Mouse (Mus musculus) limb, embryonic 15.5 days (tissue): ENCODE measurements at regions not wholly inside any gene's neighbourhood (a gene's known extent, or its start where the extent isn't known, plus 50 kb on each side); places are given as distances from the start of the nearest gene placed in this dataset.

Experiments used
- ATAC-seq: fragments of 200-750 bp; cut with Nextera tagmentation; 2 replicates; pipeline ENCODE4 v1.8.0; 2017; ENCODE audit warnings: low read depth, moderate TSS enrichment; ENCODE audit not compliant: insufficient number of reproducible peaks, low FRiP score, low TSS enrichment
- H3K27ac ChIP-seq: fragments of 300-500 bp; sonication (generic); 2 replicates; pipeline ENCODE4 v1.5.1; 2015; ENCODE audit warnings: moderate library complexity, mild to moderate bottlenecking, inconsistent platforms
- H3K27me3 ChIP-seq: fragments of 300-500 bp; sonication (generic); 2 replicates; pipeline ENCODE4 v1.6.1; 2015; ENCODE audit warnings: inconsistent platforms
- H3K36me3 ChIP-seq: fragments of 300-500 bp; sonication (generic); 2 replicates; pipeline ENCODE4 v1.6.1; 2015; ENCODE audit warnings: inconsistent platforms
- H3K4me1 ChIP-seq: fragments of 300-500 bp; sonication (generic); 2 replicates; pipeline ENCODE4 v1.6.1; 2015; ENCODE audit warnings: inconsistent platforms
- H3K4me2 ChIP-seq: fragments of 300-500 bp; sonication (generic); 2 replicates; pipeline ENCODE4 v1.6.1; 2015; ENCODE audit warnings: mild to moderate bottlenecking, inconsistent platforms
- H3K4me3 ChIP-seq: fragments of 300-500 bp; sonication (generic); 2 replicates; pipeline ENCODE4 v1.5.1; 2015; ENCODE audit warnings: mild to moderate bottlenecking, inconsistent platforms
- H3K9ac ChIP-seq: fragments of 300-500 bp; sonication (generic); 2 replicates; pipeline ENCODE4 v1.6.1; 2015; ENCODE audit warnings: inconsistent platforms
- H3K9me3 ChIP-seq: fragments of 300-500 bp; sonication (generic); 2 replicates; pipeline ENCODE4 v1.6.1; 2016; ENCODE audit warnings: inconsistent platforms
- WGBS: fragments of 180-500 bp; shearing (Covaris S2); methylation state at CpG from one replicate; pipeline ENCODE4 v1.1.7; 2015; 5-methylcytosine and 5-hydroxymethylcytosine counted together

DNA sequence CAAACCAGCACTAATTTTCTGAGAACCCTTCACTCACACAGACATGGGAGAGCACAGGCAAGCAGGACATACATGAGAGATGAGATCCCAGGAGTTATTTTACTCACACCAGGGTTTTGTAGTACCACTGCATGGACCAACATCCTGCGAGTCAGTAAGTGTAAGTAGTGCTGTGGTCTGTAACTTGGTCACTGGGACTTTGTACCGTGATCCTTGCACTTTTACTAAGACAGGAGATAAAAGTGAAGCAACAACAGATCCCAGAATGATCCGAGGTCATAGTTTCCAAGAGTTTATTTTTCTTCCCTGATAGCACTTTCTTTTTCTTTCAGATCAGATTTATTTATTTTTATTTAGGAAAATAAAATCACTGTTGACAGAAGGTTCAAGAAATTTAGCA is 54.1 kb upstream of the Mtap start:
- Histone ChIP-seq H3K4me1 (no peaks in the 10 kb centered on the region), H3K36me3 (no peaks in the 10 kb centered on the region), H3K27ac (no peak overlapping the region), H3K4me2 (no peak overlapping the region), H3K27me3 (no peaks in the 10 kb centered on the region), H3K9ac (no peak overlapping the region), H3K9me3 (no peaks in the 10 kb centered on the region), H3K4me3 (no peak overlapping the region)
- 68% methylated on average over 3 of the region's 3 CpGs for WGBS
- ATAC-seq = no peak

- H3K27ac ChIP-seq = no peak overlapping the region
- no peaks in the 10 kb centered on the region for H3K9me3 ChIP-seq
- H3K4me1 ChIP-seq = 0 out of 2 replicates have a peak, but pooled peaks cover 7% of the 10 kb centered on the region
- no peaks in the 10 kb centered on the region for H3K27me3 ChIP-seq
- no peak for ATAC-seq
- no peak overlapping the region for H3K9ac ChIP-seq
- WGBS = 50% methylated on average over 9 of the region's 9 CpGs
- H3K4me2 ChIP-seq = no peak overlapping the region
- H3K4me3 ChIP-seq = no peak overlapping the region
- no peaks in the 10 kb centered on the region for H3K36me3 ChIP-seq
Observed at GRCm38 (mm10) chr4:89078485-89078884, 58.4 kb upstream of the Mtap start.

GRCm38 (mm10) chr4:89074705-89075104 is 62.2 kb upstream of the Mtap start:
- no peak overlapping the region for H3K27ac ChIP-seq
- H3K4me3 ChIP-seq = no peak overlapping the region
- H3K9ac ChIP-seq = no peak overlapping the region
- ATAC-seq = no peak
- no peak overlapping the region for H3K4me2 ChIP-seq
- H3K36me3 ChIP-seq = no peaks in the 10 kb centered on the region
- WGBS = 55% methylated on average over 4 of the region's 4 CpGs
- no peaks in the 10 kb centered on the region for H3K27me3 ChIP-seq
- 0 out of 2 replicates have a peak, but pooled peaks cover 7% of the 10 kb centered on the region for H3K4me1 ChIP-seq
- no peaks in the 10 kb centered on the region for H3K9me3 ChIP-seq

DNA sequence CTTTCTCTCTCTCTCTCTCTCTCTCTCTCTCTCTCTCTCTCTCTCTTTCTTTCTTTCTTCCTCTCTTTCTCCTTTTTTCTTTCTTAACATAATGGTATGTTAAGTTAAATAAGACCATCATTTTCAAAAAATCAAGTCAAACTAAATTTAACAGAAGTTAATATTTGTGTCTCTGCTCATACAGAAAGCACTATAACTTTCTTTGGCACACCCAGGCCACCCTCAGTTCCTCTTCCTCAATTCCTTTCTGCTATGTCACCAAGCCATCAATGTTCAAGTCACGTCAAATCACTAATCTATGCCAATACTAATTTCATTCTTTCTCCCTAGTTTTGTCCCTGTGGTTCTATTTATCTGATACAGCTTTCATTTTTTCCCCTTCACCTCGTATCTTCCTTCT is 66.5 kb upstream of the Mtap start:
- no peak overlapping the region for H3K9ac ChIP-seq
- no peak for ATAC-seq
- 0 out of 2 replicates have a peak, but pooled peaks cover 7% of the 10 kb centered on the region for H3K4me1 ChIP-seq
- WGBS = 71% methylated on average over 2 of the region's 2 CpGs
- no peak overlapping the region for H3K4me2 ChIP-seq
- H3K27ac ChIP-seq = no peak overlapping the region
- no peak overlapping the region for H3K4me3 ChIP-seq
- H3K36me3 ChIP-seq = no peaks in the 10 kb centered on the region
- H3K27me3 ChIP-seq = no peaks in the 10 kb centered on the region
- H3K9me3 ChIP-seq = no peaks in the 10 kb centered on the region

GRCm38 (mm10) chr4:89064401-89064800 is 72.5 kb upstream of the Mtap start:
- Histone ChIP-seq H3K27me3 (no peaks in the 10 kb centered on the region), H3K4me1 (no peaks in the 10 kb centered on the region), H3K9me3 (no peaks in the 10 kb centered on the region), H3K4me2 (no peak overlapping the region), H3K36me3 (no peaks in the 10 kb centered on the region), H3K9ac (no peak overlapping the region), H3K27ac (no peak overlapping the region), H3K4me3 (no peak overlapping the region)
- ATAC-seq = no peak
- WGBS = 82% methylated on average over 7 of the region's 7 CpGs

GRCm38 (mm10) chr4:89062384-89062783 is 74.5 kb upstream of the Mtap start:
- H3K9me3 ChIP-seq = no peaks in the 10 kb centered on the region
- no peak overlapping the region for H3K4me3 ChIP-seq
- H3K36me3 ChIP-seq = no peaks in the 10 kb centered on the region
- H3K4me2 ChIP-seq = no peak overlapping the region
- H3K27ac ChIP-seq = no peak overlapping the region
- WGBS = 76% methylated on average over 1 of the region's 1 CpGs
- 0 out of 2 replicates have a peak, but pooled peaks cover 4% of the 10 kb centered on the region for H3K4me1 ChIP-seq
- H3K9ac ChIP-seq = no peak overlapping the region
- ATAC-seq = no peak
- H3K27me3 ChIP-seq = no peaks in the 10 kb centered on the region

DNA sequence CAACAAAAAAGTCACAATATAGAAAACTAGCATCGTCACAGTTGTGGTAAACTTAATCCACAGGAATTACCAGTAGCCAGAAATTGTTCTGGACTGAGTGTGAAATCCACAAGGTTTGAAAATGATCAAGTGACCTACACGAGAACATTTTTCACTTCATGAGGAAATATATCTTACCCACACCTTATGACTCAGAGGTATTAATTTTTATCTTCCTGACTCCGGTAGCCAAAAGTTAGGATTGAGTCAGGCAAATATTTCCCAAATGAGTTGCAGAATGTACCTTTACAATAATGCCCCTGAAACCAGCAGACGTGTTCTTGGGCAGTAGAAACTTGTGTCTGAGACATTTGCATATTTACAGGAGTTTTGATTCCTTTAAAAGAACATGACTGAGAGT is 75.3 kb upstream of the Mtap start:
- H3K4me1 ChIP-seq = 0 out of 2 replicates have a peak, but pooled peaks cover 4% of the 10 kb centered on the region
- no peaks in the 10 kb centered on the region for H3K36me3 ChIP-seq
- no peak overlapping the region for H3K4me2 ChIP-seq
- no peak overlapping the region for H3K9ac ChIP-seq
- H3K27me3 ChIP-seq = no peaks in the 10 kb centered on the region
- no peak overlapping the region for H3K4me3 ChIP-seq
- H3K27ac ChIP-seq = no peak overlapping the region
- no peaks in the 10 kb centered on the region for H3K9me3 ChIP-seq
- no peak for ATAC-seq
- 50% methylated on average over 4 of the region's 4 CpGs for WGBS

- H3K9ac ChIP-seq = no peak overlapping the region
- no peak for ATAC-seq
- H3K9me3 ChIP-seq = no peaks in the 10 kb centered on the region
- no peak overlapping the region for H3K4me3 ChIP-seq
- no peak overlapping the region for H3K4me2 ChIP-seq
- no peaks in the 10 kb centered on the region for H3K36me3 ChIP-seq
- H3K4me1 ChIP-seq = 0 out of 2 replicates have a peak, but pooled peaks cover 4% of the 10 kb centered on the region
- H3K27ac ChIP-seq = no peak overlapping the region
- no peaks in the 10 kb centered on the region for H3K27me3 ChIP-seq
Observed at GRCm38 (mm10) chr4:89057573-89057972, 79.3 kb upstream of the Mtap start.

DNA sequence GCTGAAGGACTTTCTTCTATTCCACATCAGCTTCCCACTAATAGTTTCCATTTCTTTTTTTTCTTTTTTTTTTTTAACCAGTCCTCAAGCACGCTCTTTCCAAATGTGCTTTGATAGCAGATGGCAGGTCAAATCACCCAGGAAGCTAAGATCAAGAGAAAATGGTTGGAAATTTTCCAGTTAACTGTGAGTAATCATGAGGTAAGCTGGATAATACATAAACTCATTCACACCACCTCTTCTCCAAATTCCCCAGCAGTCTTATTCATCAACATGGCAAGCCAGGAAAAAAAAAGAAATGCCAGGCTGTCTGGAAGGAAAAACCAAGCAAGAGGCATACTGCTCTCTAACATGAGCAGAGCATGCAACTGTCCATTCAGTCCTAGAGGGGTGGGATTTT is 79.8 kb upstream of the Mtap start:
- no peak overlapping the region for H3K27ac ChIP-seq
- ATAC-seq = no peak
- H3K4me2 ChIP-seq = no peak overlapping the region
- no peaks in the 10 kb centered on the region for H3K9me3 ChIP-seq
- H3K36me3 ChIP-seq = no peaks in the 10 kb centered on the region
- no peak overlapping the region for H3K4me3 ChIP-seq
- H3K9ac ChIP-seq = no peak overlapping the region
- no peaks in the 10 kb centered on the region for H3K27me3 ChIP-seq
- H3K4me1 ChIP-seq = 0 out of 2 replicates have a peak, but pooled peaks cover 4% of the 10 kb centered on the region
- 60% methylated on average over 1 of the region's 1 CpGs for WGBS

DNA sequence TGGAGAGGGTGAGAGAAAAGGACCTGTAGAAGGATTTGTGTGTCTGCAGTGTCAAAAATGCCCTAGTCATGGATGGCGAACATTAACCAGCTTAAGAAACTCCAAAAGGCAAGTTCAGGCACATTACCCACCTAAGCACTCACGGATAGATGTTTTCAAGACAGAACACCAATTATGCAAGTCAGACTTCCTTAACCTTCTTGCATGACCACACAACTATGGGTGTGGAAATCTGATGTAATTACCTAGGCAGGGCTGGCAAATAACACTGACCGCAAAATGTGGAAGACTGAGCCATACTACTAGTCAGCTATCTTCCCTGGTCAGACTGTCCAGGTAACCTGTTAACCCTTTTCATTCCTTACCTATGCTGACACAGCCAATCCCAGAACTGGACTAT is 81.0 kb upstream of the Mtap start:
- H3K9ac ChIP-seq = no peak overlapping the region
- WGBS = 70% methylated on average over 3 of the region's 3 CpGs
- no peaks in the 10 kb centered on the region for H3K27me3 ChIP-seq
- H3K27ac ChIP-seq = no peak overlapping the region
- no peak for ATAC-seq
- H3K36me3 ChIP-seq = no peaks in the 10 kb centered on the region
- 0 out of 2 replicates have a peak, but pooled peaks cover 4% of the 10 kb centered on the region for H3K4me1 ChIP-seq
- no peak overlapping the region for H3K4me2 ChIP-seq
- H3K4me3 ChIP-seq = no peak overlapping the region
- no peaks in the 10 kb centered on the region for H3K9me3 ChIP-seq

GRCm38 (mm10) chr4:89053606-89054005 is 83.3 kb upstream of the Mtap start:
- H3K4me2 ChIP-seq = no peak overlapping the region
- ATAC-seq = no peak
- H3K9ac ChIP-seq = no peak overlapping the region
- 51% methylated on average over 6 of the region's 6 CpGs for WGBS
- no peaks in the 10 kb centered on the region for H3K36me3 ChIP-seq
- no peaks in the 10 kb centered on the region for H3K27me3 ChIP-seq
- 0 out of 2 replicates have a peak, but pooled peaks cover 3% of the 10 kb centered on the region for H3K4me1 ChIP-seq
- H3K4me3 ChIP-seq = no peak overlapping the region
- no peaks in the 10 kb centered on the region for H3K9me3 ChIP-seq
- no peak overlapping the region for H3K27ac ChIP-seq

- no peaks in the 10 kb centered on the region for H3K36me3 ChIP-seq
- no peaks in the 10 kb centered on the region for H3K9me3 ChIP-seq
- no peak for ATAC-seq
- no peak overlapping the region for H3K27ac ChIP-seq
- H3K4me1 ChIP-seq = no peaks in the 10 kb centered on the region
- no peak overlapping the region for H3K4me3 ChIP-seq
- no peak overlapping the region for H3K9ac ChIP-seq
- H3K27me3 ChIP-seq = no peaks in the 10 kb centered on the region
- 77% methylated on average over 5 of the region's 5 CpGs for WGBS
- no peak overlapping the region for H3K4me2 ChIP-seq
Observed at GRCm38 (mm10) chr4:89051897-89052296, 85.0 kb upstream of the Mtap start.

DNA sequence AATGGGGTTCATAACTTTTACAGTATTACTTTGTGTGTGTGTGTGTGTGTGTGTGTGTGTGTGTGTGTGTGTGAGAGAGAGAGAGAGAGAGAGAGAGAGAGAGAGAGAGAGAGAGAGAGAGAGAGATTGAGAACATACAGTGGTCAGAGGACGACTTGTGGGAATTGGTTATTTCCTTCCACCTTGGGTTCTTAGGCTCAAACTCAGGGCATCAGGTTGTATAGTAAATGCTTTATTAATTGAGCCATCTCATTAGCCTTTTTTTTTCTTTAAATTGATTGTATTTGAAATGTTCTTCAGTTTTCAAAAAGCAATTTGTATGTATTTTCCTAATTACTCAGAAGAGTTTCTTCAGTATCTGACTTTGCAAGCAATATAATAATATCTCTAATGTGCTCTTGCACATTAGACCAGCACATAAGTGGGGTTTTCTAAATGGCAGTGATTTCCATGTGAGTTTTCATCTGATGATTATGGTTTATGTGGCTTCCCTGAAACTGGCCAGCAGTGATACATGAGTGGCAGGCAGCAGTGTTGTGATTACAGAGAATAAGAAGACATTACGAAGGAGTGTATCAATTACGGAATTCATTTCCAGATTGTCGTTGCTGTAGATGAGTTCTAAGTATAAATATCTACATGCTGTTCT is 86.2 kb upstream of the Mtap start:
- ATAC-seq = no peak
- WGBS = 74% methylated on average over 4 of the region's 4 CpGs
- H3K9ac ChIP-seq = no peak overlapping the region
- no peaks in the 10 kb centered on the region for H3K9me3 ChIP-seq
- no peak overlapping the region for H3K4me3 ChIP-seq
- H3K4me2 ChIP-seq = no peak overlapping the region
- H3K27ac ChIP-seq = no peak overlapping the region
- H3K4me1 ChIP-seq = no peaks in the 10 kb centered on the region
- no peaks in the 10 kb centered on the region for H3K27me3 ChIP-seq
- no peaks in the 10 kb centered on the region for H3K36me3 ChIP-seq
